Mouse (Mus musculus): Measurements from ENCODE around the gene Ccdc137. TPM values are rescaled to one million over a fixed set of nuclear protein-coding genes. Genes with fewer than 3 reads are reported as not detected.

Ccdc137 gene
- polyA plus RNA-seq, 1 experiment from 2014 or later = 25.4 TPM

DNA sequence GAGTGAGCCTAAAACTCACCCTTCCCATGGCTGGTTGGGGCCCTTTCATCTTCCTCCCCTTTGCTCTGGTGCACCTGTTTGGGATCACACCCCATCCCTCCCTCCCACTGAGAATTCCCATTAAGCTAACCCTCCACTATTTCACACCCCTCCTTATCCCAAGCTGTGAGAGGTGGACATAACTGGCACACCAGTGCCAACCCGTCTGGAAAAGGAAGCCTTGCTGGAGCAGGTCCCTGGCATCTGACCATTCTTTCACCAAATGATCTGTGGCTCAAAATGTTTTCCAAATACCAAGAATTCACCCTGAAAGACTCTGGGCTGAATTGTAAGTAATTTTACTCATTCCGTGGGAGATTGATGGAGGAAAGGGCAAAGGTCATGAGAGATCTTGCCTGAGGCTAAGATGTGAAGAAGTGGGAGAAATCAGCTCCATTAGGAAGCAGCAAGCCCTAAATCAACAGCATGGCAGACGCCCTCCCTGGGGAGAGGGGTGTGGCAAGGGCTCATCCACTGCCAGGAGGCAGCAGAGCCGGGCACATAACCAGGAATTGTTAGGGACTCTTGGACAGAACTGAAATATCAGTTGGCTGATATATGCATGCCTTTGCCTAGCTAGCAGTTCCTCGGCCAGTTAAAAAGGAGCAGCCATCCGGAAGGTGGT, 55.0 kb downstream of the Ccdc137 start:
- no peak overlapping the region for H3K4me2 ChIP-seq (ENCODE audit: low read depth, low read length)

More for the DNA sequence above, 55.0 kb downstream of the Ccdc137 start:
- H3K36me3 ChIP-seq (ENCODE audit: control insufficient read depth, insufficient read depth) = no peaks in the 10 kb centered on the region
- 49% methylated on average over 6 of the region's 6 CpGs for WGBS
- H3K4me1 ChIP-seq (ENCODE audit: control insufficient read depth, insufficient read depth, low read length) = no peaks in the 10 kb centered on the region; the same call in 1 of the 2 replicates
- H3K27me3 ChIP-seq (ENCODE audit: control insufficient read depth, insufficient read depth, low read length) = no peaks in the 10 kb centered on the region
- H3K9ac ChIP-seq (ENCODE audit: low read length) = no peak overlapping the region
- no peak for ATAC-seq (replicated peaks; ENCODE audit: extremely low read depth, insufficient read depth, low FRiP score)
- H3K4me3 ChIP-seq (ENCODE audit: low read length) = no peak overlapping the region
- no peak overlapping the region for H3K27ac ChIP-seq (ENCODE audit: low read length)
- no peaks in the 10 kb centered on the region for H3K9me3 ChIP-seq (replicated peaks; ENCODE audit: control insufficient read depth, low read length)

Other genes with a start within 250 kb of the Ccdc137 start
- 4.6 and 4.7 TPM in 2 replicates for gene Bahcc1, start 225.2 kb upstream of the Ccdc137 start, polyA plus RNA-seq (2015; fragmentation: Nextera tagmentation; extraction: Ambion mirVana)
- gene Actg1, start 109.6 kb upstream of the Ccdc137 start, polyA plus RNA-seq (2015; fragmentation: Nextera tagmentation; extraction: Ambion mirVana) = 1,134 and 1,179 TPM in 2 replicates
- gene Fscn2, start 96.6 kb upstream of the Ccdc137 start, polyA plus RNA-seq (2015; fragmentation: Nextera tagmentation; extraction: Ambion mirVana) = 0.71 and 0.91 TPM in 2 replicates
- gene Faap100, start 79.4 kb upstream of the Ccdc137 start, polyA plus RNA-seq (2015; fragmentation: Nextera tagmentation; extraction: Ambion mirVana) = 28.8 and 37.3 TPM in 2 replicates
- gene Nploc4, start 20.4 kb upstream of the Ccdc137 start, polyA plus RNA-seq (2015; fragmentation: Nextera tagmentation; extraction: Ambion mirVana) = 26.7 and 27.7 TPM in 2 replicates
- 0.09 TPM in 1 of 2 replicates, not detected in the other for gene Tspan10, start 15.5 kb upstream of the Ccdc137 start, polyA plus RNA-seq (2015; fragmentation: Nextera tagmentation; extraction: Ambion mirVana)
- 0.28 and 0.29 TPM in 2 replicates for gene Pde6g, start 4.6 kb upstream of the Ccdc137 start, polyA plus RNA-seq (2015; fragmentation: Nextera tagmentation; extraction: Ambion mirVana)
- 23.2 and 23.5 TPM in 2 replicates for gene Oxld1, start within 50 bp of the Ccdc137 start, polyA plus RNA-seq (2015; fragmentation: Nextera tagmentation; extraction: Ambion mirVana)
- gene Arl16, start 9.5 kb downstream of the Ccdc137 start, polyA plus RNA-seq (2015; fragmentation: Nextera tagmentation; extraction: Ambion mirVana) = 33.6 and 34.2 TPM in 2 replicates
- 247 and 252 TPM in 2 replicates for gene Mrpl12, start 26.5 kb downstream of the Ccdc137 start, polyA plus RNA-seq (2015; fragmentation: Nextera tagmentation; extraction: Ambion mirVana)
- gene Slc25a10, start 33.7 kb downstream of the Ccdc137 start, polyA plus RNA-seq (2015; fragmentation: Nextera tagmentation; extraction: Ambion mirVana) = 39.6 and 43.9 TPM in 2 replicates
- gene Gcgr, start 72.6 kb downstream of the Ccdc137 start, polyA plus RNA-seq (2015; fragmentation: Nextera tagmentation; extraction: Ambion mirVana) = 1.4 and 2.7 TPM in 2 replicates
- 134 and 139 TPM in 2 replicates for gene Mcrip1, start 91.6 kb downstream of the Ccdc137 start, polyA plus RNA-seq (2015; fragmentation: Nextera tagmentation; extraction: Ambion mirVana)
- 3.3 and 8.5 TPM in 2 replicates for gene Ppp1r27, start 93.0 kb downstream of the Ccdc137 start, polyA plus RNA-seq (2015; fragmentation: Nextera tagmentation; extraction: Ambion mirVana)
- gene P4hb, start 115.1 kb downstream of the Ccdc137 start, polyA plus RNA-seq (2015; fragmentation: Nextera tagmentation; extraction: Ambion mirVana) = 435 and 437 TPM in 2 replicates
- gene Arhgdia, start 123.5 kb downstream of the Ccdc137 start, polyA plus RNA-seq (2015; fragmentation: Nextera tagmentation; extraction: Ambion mirVana) = 435 and 439 TPM in 2 replicates
- 223 and 229 TPM in 2 replicates for gene Alyref, start 140.2 kb downstream of the Ccdc137 start, polyA plus RNA-seq (2015; fragmentation: Nextera tagmentation; extraction: Ambion mirVana)
- 179 and 193 TPM in 2 replicates for gene Anapc11, start 140.3 kb downstream of the Ccdc137 start, polyA plus RNA-seq (2015; fragmentation: Nextera tagmentation; extraction: Ambion mirVana)
- gene Npb, start 150.4 kb downstream of the Ccdc137 start, polyA plus RNA-seq (2015; fragmentation: Nextera tagmentation; extraction: Ambion mirVana) = 13.6 and 15.5 TPM in 2 replicates
- 109 and 117 TPM in 2 replicates for gene Pcyt2, start 159.8 kb downstream of the Ccdc137 start, polyA plus RNA-seq (2015; fragmentation: Nextera tagmentation; extraction: Ambion mirVana)
- 21.1 and 28.1 TPM in 2 replicates for gene Sirt7, start 167.1 kb downstream of the Ccdc137 start, polyA plus RNA-seq (2015; fragmentation: Nextera tagmentation; extraction: Ambion mirVana)
- 14.7 and 19.1 TPM in 2 replicates for gene Mafg, start 175.5 kb downstream of the Ccdc137 start, polyA plus RNA-seq (2015; fragmentation: Nextera tagmentation; extraction: Ambion mirVana)
- 15.2 and 18.5 TPM in 2 replicates for gene Pycr1, start 185.7 kb downstream of the Ccdc137 start, polyA plus RNA-seq (2015; fragmentation: Nextera tagmentation; extraction: Ambion mirVana)
- gene Myadml2, start 190.0 kb downstream of the Ccdc137 start, polyA plus RNA-seq (2015; fragmentation: Nextera tagmentation; extraction: Ambion mirVana) = 17.0 and 19.5 TPM in 2 replicates
- 0.20 and 1.00 TPM in 2 replicates for gene Notum, start 203.1 kb downstream of the Ccdc137 start, polyA plus RNA-seq (2015; fragmentation: Nextera tagmentation; extraction: Ambion mirVana)
- 105 and 109 TPM in 2 replicates for gene Aspscr1, start 214.9 kb downstream of the Ccdc137 start, polyA plus RNA-seq (2015; fragmentation: Nextera tagmentation; extraction: Ambion mirVana)

All from heart, embryonic 16.5 days (tissue).